Mouse (Mus musculus) liver, embryonic 14.5 days (tissue): ENCODE measurements around the gene Tspyl1. TPM values are rescaled to one million over a fixed set of nuclear protein-coding genes. Genes with fewer than 3 reads are reported as not detected.
A peak's percentile ranks its signal among the peaks of the same experiment; 100 is the strongest.

Experiments
- ATAC-seq: fragments of 200-750 bp; cut with Nextera tagmentation; 2 replicates; pipeline ENCODE4 v1.8.0; 2017; ENCODE audit warnings: moderate number of reproducible peaks, mild to moderate bottlenecking, moderate library complexity; ENCODE audit not compliant: insufficient read depth
- DNase-seq, 3 experiments: peaks; one replicate each; pipeline ENCODE4 v3.0.0-alpha.2; 2012 to 2013; ENCODE audit warnings: low read depth in 3 of 3, low spot score in 3 of 3
- H3K27ac ChIP-seq: fragments of 300-500 bp; sonication (generic); 2 replicates; pipeline ENCODE4 v1.5.1; 2014; ENCODE audit warnings: moderate library complexity, mild to moderate bottlenecking, control low read depth, inconsistent platforms
- H3K27me3 ChIP-seq: fragments of 300-500 bp; sonication (generic); 2 replicates; pipeline ENCODE4 v1.6.1; 2014; ENCODE audit warnings: mild to moderate bottlenecking, low read length, moderate library complexity; ENCODE audit not compliant: control insufficient read depth, insufficient read depth
- H3K36me3 ChIP-seq: fragments of 300-500 bp; sonication (generic); replicated peaks from 2 replicates; pipeline ENCODE4 v1.6.1; 2014; ENCODE audit warnings: low read depth; ENCODE audit not compliant: control insufficient read depth, insufficient read depth
- H3K4me1 ChIP-seq, 2 experiments: fragments of 200-500 bp in 1 of 2; fragments of 300-500 bp in 1 of 2; sonication (generic) in 1 of 2; replicated peaks; 2 replicates each; pipeline ENCODE4 v1.6.1; 2012 to 2014; ENCODE audit warnings: antibody characterized with exemption in 1 of 2, inconsistent platforms in 1 of 2, low read length in 1 of 2; ENCODE audit not compliant: control insufficient read depth in 2 of 2, insufficient read depth in 2 of 2
- H3K4me2 ChIP-seq: fragments of 300-500 bp; sonication (generic); 2 replicates; pipeline ENCODE4 v1.6.1; 2014; ENCODE audit warnings: low read depth, mild to moderate bottlenecking, control low read depth, moderate library complexity
- H3K4me3 ChIP-seq, 2 experiments: fragments of 200-500 bp in 1 of 2; fragments of 300-500 bp in 1 of 2; sonication (generic) in 1 of 2; 2 replicates each; pipeline ENCODE4 v1.5.1; 2012 to 2014; ENCODE audit warnings: low read depth in 2 of 2, low read length in 2 of 2, mild to moderate bottlenecking in 2 of 2, control low read depth in 1 of 2, inconsistent platforms in 1 of 2, moderate library complexity in 1 of 2; ENCODE audit not compliant: insufficient read depth in 1 of 2
- H3K9ac ChIP-seq: fragments of 300-500 bp; sonication (generic); replicated peaks from 2 replicates; pipeline ENCODE4 v1.6.1; 2014; ENCODE audit warnings: mild to moderate bottlenecking, control low read depth, moderate library complexity
- H3K9me3 ChIP-seq: fragments of 300-500 bp; sonication (generic); 2 replicates; pipeline ENCODE4 v1.6.1; 2016; ENCODE audit warnings: low read length, mixed read lengths; ENCODE audit not compliant: control insufficient read depth
- CTCF ChIP-seq: IDR thresholded peaks from 2 replicates; pipeline ENCODE4 v1.5.1; 2016; ENCODE audit warnings: antibody characterized with exemption, low read depth, control low read depth
- EP300 ChIP-seq: IDR thresholded peaks from 2 replicates; pipeline ENCODE4 v1.6.1; 2016; ENCODE audit warnings: antibody characterized with exemption, low read depth
- WGBS: fragments of 180-500 bp; shearing (Covaris S2); extraction: QIAGEN DNeasy Blood & Tissue Kit; methylation state at CpG from one replicate; pipeline ENCODE4 v1.1.7; 2014; ENCODE audit not compliant: insufficient replicate concordance; 5-methylcytosine and 5-hydroxymethylcytosine counted together
- polyA plus RNA-seq, 2 experiments: library from polyadenylated mRNA; depleted of rRNA in 1 of 2; stranded (reverse) in 1 of 2; unstranded in 1 of 2; fragments of >200 nt; fragmentation: Nextera tagmentation in 1 of 2; extraction: Ambion mirVana in 1 of 2; gene quantifications; 2 replicates each; pipeline versions ENCODE4 v1.2.1 to v1.2.3; 2012 to 2014

The Tspyl1 gene
- polyA plus RNA-seq, 2 experiments = 11.2 to 13.0 TPM

DNA sequence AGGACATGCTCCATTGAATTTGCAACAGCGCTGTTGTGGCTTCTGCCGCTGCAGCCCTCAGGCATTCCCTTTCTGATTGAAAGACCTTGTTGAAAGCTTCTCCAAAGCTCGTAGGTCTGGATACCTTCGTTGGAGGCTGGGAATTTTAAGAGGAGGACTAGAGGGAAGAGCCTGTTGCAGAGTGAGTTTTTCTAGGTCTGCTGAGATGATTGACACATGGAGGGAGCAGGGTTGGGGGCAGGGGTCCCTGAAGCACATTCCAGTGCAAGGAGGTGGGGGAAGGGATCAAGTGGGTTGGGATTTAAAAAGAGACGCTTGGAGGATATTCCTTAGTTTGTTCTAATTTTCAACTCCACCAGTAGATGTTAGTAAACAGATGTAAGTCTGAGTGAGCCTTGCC, 18.4 kb downstream of the Tspyl1 start:
- H3K27ac ChIP-seq = no peak overlapping the region
- 57% methylated on average over 5 of the region's 5 CpGs for WGBS
- H3K9ac ChIP-seq = no peak overlapping the region
- no peak overlapping the region for H3K4me3 ChIP-seq
- H3K27me3 ChIP-seq = no peaks in the 10 kb centered on the region; the same call in none of the 2 replicates
- H3K36me3 ChIP-seq = no peaks in the 10 kb centered on the region
- no peaks in the 10 kb centered on the region for H3K9me3 ChIP-seq
- H3K4me1 ChIP-seq = 0 out of 4 replicates have a peak, but pooled peaks cover 0 to 4% of the 10 kb centered on the region in 2 experiments
- ATAC-seq (no peak), DNase-seq (no peak)
- no peak overlapping the region for H3K4me2 ChIP-seq
- no peak for TF ChIP-seq EP300
- no peak for TF ChIP-seq CTCF

DNA sequence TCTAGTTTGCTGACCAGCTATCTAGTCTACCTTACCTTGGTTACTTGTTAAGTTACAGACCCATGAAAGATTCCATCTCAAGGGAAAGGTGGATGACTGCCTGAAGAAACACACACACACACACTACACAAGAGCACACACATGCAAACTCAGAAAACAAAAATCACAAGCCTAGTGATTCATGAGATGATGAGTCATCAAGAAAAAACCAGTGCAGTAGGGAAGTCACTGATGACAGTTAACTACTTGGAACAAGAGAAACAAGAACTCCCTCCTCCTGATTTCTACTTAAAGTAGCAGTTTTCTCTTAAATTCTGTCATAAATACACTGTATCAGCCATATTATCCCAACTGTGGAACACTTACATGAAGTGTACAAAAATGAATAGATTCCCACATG, 25.1 kb downstream of the Tspyl1 start:
- Histone ChIP-seq H3K4me2 (no peak overlapping the region), H3K36me3 (no peaks in the 10 kb centered on the region), H3K4me3 (no peak overlapping the region), H3K4me1 (no peaks in the 10 kb centered on the region), H3K9ac (no peak overlapping the region), H3K9me3 (no peaks in the 10 kb centered on the region), H3K27ac (no peak overlapping the region), H3K27me3 (no peaks in the 10 kb centered on the region)
- ATAC-seq (no peak), DNase-seq (no peak)
- TF ChIP-seq CTCF = no peak
- TF ChIP-seq EP300 = no peak

DNA sequence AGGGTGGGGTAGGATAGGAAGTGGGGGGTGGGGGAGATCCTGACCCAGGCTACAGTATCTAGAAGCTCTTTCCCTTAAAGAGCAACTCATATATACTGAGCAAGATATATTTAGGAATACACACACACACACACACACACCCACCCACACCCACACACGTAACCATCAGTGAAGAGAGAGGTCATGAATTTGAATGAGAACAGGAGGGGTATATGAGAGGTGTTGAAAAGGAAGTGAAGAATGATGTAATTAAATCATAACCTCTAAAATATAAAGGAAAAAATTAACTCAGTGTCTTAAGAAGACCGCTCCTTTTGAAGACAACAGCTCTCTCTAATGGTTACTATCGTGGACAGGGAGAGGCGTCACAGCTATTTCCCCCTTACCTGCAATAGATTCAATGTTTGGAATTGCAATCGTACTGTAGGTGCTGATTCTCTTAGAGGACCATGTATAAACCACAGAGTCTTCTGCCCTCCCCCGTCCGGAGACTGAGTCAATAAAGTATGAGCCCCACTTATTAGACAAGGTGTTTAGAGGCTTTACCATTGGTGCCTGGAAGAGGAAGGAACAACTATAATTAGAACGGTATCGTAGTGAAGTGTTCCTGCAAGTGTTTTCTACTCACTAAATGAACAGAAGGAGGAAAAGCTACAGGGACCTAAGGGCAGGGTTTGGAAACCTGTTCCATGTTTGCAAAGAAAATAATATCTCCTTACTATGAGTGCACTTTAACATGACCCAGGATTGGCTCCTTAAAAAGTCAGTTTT, 28.1 kb downstream of the Tspyl1 start:
- ATAC-seq (no peak), DNase-seq (no peak)
- Histone ChIP-seq H3K36me3 (no peaks in the 10 kb centered on the region), H3K4me2 (no peak overlapping the region), H3K4me1 (no peaks in the 10 kb centered on the region), H3K9ac (no peak overlapping the region), H3K27me3 (no peaks in the 10 kb centered on the region), H3K27ac (no peak overlapping the region), H3K4me3 (no peak overlapping the region), H3K9me3 (no peaks in the 10 kb centered on the region)
- 57% methylated on average over 9 of the region's 9 CpGs for WGBS
- TF ChIP-seq EP300 (no peak), CTCF (no peak)

DNA sequence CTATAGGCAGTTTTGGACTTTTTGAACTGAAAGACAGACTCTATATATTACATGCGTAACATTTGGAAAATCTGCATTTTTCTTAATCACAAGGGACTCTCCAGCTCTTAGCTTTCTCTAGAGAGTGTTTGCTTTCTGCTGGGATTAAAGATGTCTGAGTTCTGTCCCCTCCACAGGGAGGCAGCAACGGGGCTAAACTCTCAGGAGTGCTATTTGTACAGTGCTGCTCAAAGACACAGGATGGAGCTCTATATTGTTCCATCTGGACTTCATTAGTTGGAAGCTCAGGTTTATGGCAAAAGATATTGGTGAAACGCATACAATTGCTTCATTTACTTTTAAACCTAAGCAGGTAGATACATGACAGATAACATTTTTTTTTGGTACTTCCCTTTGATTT, 30.5 kb downstream of the Tspyl1 start:
- Histone ChIP-seq H3K27me3 (no peaks in the 10 kb centered on the region), H3K27ac (no peak overlapping the region), H3K4me3 (no peak overlapping the region), H3K4me1 (peaks cover 0 to 4% of the 10 kb centered on the region in 2 experiments; a peak in 1 of 4 replicates), H3K36me3 (no peaks in the 10 kb centered on the region), H3K9me3 (no peaks in the 10 kb centered on the region), H3K4me2 (no peak overlapping the region), H3K9ac (no peak overlapping the region)
- no peak for ATAC-seq
- DNase-seq = no peak
- TF ChIP-seq EP300 (no peak), CTCF (no peak)
- WGBS = 67% methylated on average over 3 of the region's 3 CpGs

DNA sequence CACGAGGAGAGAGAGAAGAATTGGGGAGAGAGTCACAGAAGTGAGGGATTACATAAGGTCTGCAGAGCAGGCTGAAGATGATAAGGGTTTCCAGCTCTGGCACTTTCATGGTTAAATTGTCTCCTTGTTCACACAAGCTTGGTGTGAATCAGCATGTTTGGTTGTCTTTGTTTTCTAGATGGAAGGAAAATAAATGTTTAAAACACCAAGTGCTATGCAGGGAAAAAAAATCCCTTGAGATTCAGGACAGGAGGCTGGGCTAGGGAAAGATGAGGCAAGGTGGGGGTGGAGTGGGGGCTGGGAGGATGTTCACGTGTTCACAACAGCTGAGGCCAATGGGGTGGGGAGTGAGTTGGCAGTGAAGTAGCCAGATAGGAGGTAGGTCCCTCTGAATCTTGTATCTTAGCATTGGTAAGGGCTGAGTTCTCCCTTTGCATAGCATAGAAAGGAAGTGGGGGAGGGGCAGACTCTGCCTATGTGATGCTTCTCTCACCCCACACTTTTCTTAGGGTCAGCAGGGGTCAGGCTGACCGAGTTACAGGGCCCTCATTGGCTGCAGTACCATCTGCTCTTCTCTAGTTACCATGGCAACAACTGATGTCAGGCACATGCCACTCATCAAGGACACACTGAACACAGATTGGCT, 34.7 kb downstream of the Tspyl1 start:
- no peaks in the 10 kb centered on the region for H3K36me3 ChIP-seq
- H3K4me3 ChIP-seq = no peak overlapping the region
- H3K9ac ChIP-seq = no peak overlapping the region
- ATAC-seq = peak; percentile 37; the same call in 1 of the 2 replicates
- H3K4me1 ChIP-seq = peaks cover 0 to 4% of the 10 kb centered on the region in 2 experiments; a peak in 1 of 4 replicates
- DNase-seq = no peak
- WGBS = 21% methylated on average over 3 of the region's 3 CpGs
- no peak overlapping the region for H3K4me2 ChIP-seq
- H3K27ac ChIP-seq = no peak overlapping the region
- no peaks in the 10 kb centered on the region for H3K9me3 ChIP-seq
- TF ChIP-seq EP300 (no peak), CTCF (no peak)
- H3K27me3 ChIP-seq = no peaks in the 10 kb centered on the region
